Mouse (Mus musculus) E14TG2a.4 (cell line): ENCODE measurements at regions not wholly inside any gene's neighbourhood (a gene's known extent, or its start where the extent isn't known, plus 50 kb on each side); places are given as distances from the start of the nearest gene placed in this dataset.

Experiments used
- H3K27me3 ChIP-seq: 2 replicates; pipeline ENCODE4 v1.6.1; 2014; ENCODE audit warnings: low read length, control low read depth; ENCODE audit not compliant: insufficient read depth
- H3K36me3 ChIP-seq: 2 replicates; pipeline ENCODE4 v1.6.1; 2014; ENCODE audit warnings: low read length, control low read depth; ENCODE audit not compliant: insufficient read depth
- H3K4me1 ChIP-seq: replicated peaks from 2 replicates; pipeline ENCODE4 v1.6.1; 2014; ENCODE audit warnings: low read depth, low read length, control low read depth
- H3K4me3 ChIP-seq: replicated peaks from 2 replicates; pipeline ENCODE4 v1.5.1; 2014; ENCODE audit warnings: mild to moderate bottlenecking, low read length
- H3K9me3 ChIP-seq: 2 replicates; pipeline ENCODE4 v1.6.1; 2014; ENCODE audit warnings: low read length, control low read depth
- CTCF ChIP-seq: conservative IDR thresholded peaks from 2 replicates; pipeline ENCODE4 v1.5.1; 2014; ENCODE audit warnings: low read length
- NANOG ChIP-seq: IDR thresholded peaks from 2 replicates; pipeline ENCODE4 v1.6.1; 2014; ENCODE audit warnings: borderline replicate concordance, low read length, mixed read lengths
- POU5F1 ChIP-seq: IDR thresholded peaks from 2 replicates; pipeline ENCODE4 v1.6.1; 2014; ENCODE audit warnings: low read length, borderline replicate concordance

DNA sequence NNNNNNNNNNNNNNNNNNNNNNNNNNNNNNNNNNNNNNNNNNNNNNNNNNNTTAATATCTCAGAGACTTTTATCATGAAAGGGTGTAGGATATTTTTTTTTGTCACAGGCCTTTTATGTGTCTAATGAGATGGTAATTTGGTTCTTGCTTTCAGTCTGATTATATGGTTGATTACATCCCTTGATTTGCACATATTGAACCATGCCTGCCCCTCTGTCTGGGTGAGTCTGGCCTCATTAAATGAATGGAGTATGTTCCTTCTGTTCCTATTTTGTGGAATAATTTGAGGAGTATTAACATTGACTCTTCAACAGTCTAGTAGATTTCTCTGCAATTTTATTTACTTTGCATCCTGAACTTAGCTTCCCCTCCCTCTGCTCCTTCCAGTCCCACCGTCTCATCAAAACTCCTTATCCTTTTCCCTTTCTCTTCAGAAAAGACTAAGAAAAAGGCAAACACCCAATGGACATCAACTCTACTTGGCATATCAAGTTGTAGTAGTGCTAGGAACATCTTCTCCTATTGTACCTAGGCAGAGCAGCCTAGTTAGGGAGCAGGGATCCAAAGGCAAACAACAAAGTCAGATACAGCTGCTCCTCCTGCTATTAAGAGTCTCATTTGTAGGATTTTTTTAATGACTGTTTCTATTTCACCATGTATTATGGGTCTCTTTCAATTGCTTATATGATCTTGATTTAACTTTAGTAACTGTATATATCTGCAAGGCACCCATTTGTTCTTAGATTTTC is 1185.0 kb upstream of the Cdh7 start:
- Histone ChIP-seq H3K36me3 (no peaks in the 10 kb centered on the region), H3K27me3 (no peaks in the 10 kb centered on the region), H3K4me3 (no peak overlapping the region), H3K4me1 (no peaks in the 10 kb centered on the region), H3K9me3 (peaks cover under 1% of the 10 kb centered on the region; the same call in 1 of the 2 replicates)
- TF ChIP-seq POU5F1: no peak
- no peak for TF ChIP-seq NANOG
- no peak for TF ChIP-seq CTCF

GRCm38 (mm10) chr1:108800101-108800500 is 1182.1 kb upstream of the Cdh7 start:
- Histone ChIP-seq H3K9me3 (peaks cover 13% of the 10 kb centered on the region), H3K36me3 (no peaks in the 10 kb centered on the region), H3K4me3 (no peak overlapping the region), H3K27me3 (no peaks in the 10 kb centered on the region), H3K4me1 (no peaks in the 10 kb centered on the region)
- TF ChIP-seq CTCF: no peak
- TF ChIP-seq NANOG: no peak
- no peak for TF ChIP-seq POU5F1

GRCm38 (mm10) chr1:108827238-108827637 is 1155.0 kb upstream of the Cdh7 start:
- no peaks in the 10 kb centered on the region for H3K4me1 ChIP-seq
- no peaks in the 10 kb centered on the region for H3K36me3 ChIP-seq
- TF ChIP-seq CTCF (peak; percentile 33), POU5F1 (no peak)
- H3K9me3 ChIP-seq: no peaks in the 10 kb centered on the region
- no peaks in the 10 kb centered on the region for H3K27me3 ChIP-seq
- H3K4me3 ChIP-seq: no peak overlapping the region
